Mouse (Mus musculus) layer of hippocampus, adult 2 months (tissue): ENCODE data around the gene Olfr286. TPM values are rescaled to one million over a fixed set of nuclear protein-coding genes. Genes with fewer than 3 reads are reported as not detected.

Experiments
- DNase-seq, 2 experiments: peaks; one replicate each; pipeline ENCODE4 v3.0.0; 2022; ENCODE audit warnings: low spot score in 2 of 2
- H3K27ac ChIP-seq: fragments of 200-600 bp; 2 replicates; pipeline ENCODE4 v1.8.1; 2022
- H3K4me3 ChIP-seq: fragments of 200-600 bp; 2 replicates; pipeline ENCODE4 v1.8.1; 2022; ENCODE audit warnings: mild to moderate bottlenecking
- CTCF ChIP-seq: fragments of 200-600 bp; conservative IDR thresholded peaks from 2 replicates; pipeline ENCODE4 v1.8.1; 2022; ENCODE audit warnings: antibody characterized with exemption, mild to moderate bottlenecking, moderate library complexity
- long read RNA-seq, 2 experiments: library from polyadenylated mRNA; stranded (forward); transcript quantifications; one replicate each; pipeline ENCODE4 v2.0.0; 2021; ENCODE audit warnings: borderline mapping rate in 2 of 2
- total RNA-seq, 2 experiments: library from RNA; stranded (reverse); gene quantifications; 2 replicates each; pipeline ENCODE4 v1.2.3; 2021

The Olfr286 gene
- not detected for total RNA-seq
- long read RNA-seq, experiment 1, result 0 reads
- long read RNA-seq, experiment 2, partial matches to known transcripts, result 0 of 1 reads
- long read RNA-seq, experiment 2, other reads (novel, unspliced or antisense), result 1 of 1 reads

DNA sequence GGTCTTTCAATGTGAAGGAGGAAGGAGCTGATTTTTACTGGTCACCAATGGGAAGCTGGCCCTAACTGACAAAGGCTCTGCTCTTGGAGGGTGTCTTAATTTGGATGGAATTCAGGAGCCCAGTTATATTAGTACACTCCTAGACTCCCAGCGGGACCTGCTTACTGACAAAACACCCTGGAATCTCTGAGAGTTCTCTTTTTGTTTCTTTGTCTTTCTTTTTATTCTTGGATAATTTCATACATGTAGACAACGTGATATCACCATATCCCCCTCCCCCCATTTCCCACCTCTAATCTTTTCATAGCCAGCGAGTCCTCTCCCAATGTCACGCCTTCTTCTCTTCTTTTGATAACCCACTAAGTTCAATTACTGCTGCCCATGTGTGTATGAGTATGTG is at the start of gene Olfr286:
Gene Olfr286, minus strand, starts transcription at position 101 of the 400 bp plus-strand sequence.
- no peak for TF ChIP-seq CTCF
- no peak within 1 kb of the TSS for H3K4me3 ChIP-seq
- DNase-seq, result no peak
- no peak within 1 kb of the TSS for H3K27ac ChIP-seq

DNA sequence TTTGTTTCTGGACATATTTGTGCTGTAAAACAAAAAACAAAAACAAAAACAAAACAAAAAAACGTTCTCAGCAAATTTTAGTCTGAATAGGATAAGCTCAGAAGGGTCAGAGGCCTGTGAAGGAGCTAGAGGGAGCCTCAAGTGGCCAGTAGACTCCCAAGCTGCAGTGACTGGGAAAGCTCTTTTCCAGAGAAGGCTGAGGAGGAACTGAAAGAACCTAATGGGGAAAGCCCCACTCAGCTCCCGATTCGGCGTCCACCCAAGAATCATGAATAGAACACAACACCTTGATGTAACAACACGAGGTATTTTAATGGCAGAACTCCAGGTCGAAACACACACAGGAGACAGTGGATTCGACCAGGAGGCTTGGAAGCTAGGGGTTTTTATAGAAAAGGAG is 23.5 kb upstream of the Olfr286 start:
- H3K27ac ChIP-seq, result no peak overlapping the region
- DNase-seq, result no peak
- TF ChIP-seq CTCF, result no peak
- no peak overlapping the region for H3K4me3 ChIP-seq

DNA sequence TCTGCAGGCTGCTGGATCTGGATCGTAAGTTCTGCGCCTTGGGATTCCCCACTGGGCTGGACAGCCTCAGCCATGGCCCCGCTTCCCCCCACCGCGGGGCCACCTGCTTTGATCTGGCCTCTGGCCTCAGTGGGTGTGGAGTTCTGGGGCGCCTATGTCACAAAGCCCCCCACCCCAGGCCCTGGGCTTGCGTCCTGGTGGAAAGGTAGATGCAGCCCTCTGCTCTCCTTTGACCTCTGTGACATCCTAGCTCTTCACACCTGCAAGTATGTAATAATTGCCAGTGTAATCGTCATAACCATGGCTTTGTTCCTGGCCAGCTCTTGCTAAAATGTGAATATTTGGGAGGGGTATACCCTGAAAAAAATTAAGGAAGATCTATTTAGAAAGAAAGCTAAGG is 22.9 kb upstream of the Olfr286 start, which contains the start of gene H1fnt:
Gene H1fnt, minus strand, starts transcription at position 101 of the 400 bp plus-strand sequence.
- no peak within 1 kb of the TSS for H3K27ac ChIP-seq
- DNase-seq, result no peak
- no peak within 1 kb of the TSS for H3K4me3 ChIP-seq
- TF ChIP-seq CTCF, result no peak

DNA sequence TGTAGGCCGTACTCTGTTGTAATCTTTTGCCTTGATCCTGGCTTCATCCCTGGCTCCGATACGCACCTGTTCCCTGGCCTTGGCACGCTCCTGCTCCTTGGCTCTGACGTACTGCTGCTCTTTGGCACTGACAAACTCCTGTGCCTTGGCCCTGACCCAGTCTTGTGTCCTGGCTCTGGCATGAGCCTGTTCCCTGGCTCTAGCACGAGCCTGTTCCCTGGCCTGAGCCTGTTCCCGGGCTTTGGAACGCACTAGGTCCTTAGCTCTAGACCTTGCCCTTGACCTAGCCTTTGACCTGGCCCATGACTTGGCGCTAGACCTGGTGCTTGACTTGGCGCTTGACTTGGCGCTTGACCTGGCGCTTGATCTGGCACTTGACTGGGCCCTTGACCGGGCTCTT is 22.0 kb upstream of the Olfr286 start:
- no peak for DNase-seq
- TF ChIP-seq CTCF, result no peak
- no peak overlapping the region for H3K27ac ChIP-seq
- H3K4me3 ChIP-seq, result no peak overlapping the region

DNA sequence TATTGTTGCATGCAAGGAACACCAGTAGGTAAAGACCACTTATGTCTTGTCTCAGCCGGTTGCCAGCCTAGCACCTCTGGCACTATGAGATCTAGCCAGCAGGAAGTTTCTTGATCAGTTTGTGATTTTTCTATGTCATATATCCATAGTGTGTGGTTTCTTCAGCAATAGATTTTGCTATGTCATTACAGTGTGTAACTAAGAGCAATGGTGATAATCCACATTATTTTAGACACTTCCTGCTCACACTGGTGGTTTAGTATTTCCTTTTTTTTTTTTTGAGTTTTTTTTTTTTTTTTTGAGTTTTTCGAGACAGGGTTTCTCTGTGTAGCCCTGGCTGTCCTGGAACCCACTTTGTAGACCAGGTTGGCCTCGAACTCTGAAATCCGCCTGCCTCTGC is 1.2 kb upstream of the Olfr286 start:
- Histone ChIP-seq H3K4me3 (no peak overlapping the region), H3K27ac (no peak overlapping the region)
- no peak for DNase-seq
- TF ChIP-seq CTCF, result no peak

DNA sequence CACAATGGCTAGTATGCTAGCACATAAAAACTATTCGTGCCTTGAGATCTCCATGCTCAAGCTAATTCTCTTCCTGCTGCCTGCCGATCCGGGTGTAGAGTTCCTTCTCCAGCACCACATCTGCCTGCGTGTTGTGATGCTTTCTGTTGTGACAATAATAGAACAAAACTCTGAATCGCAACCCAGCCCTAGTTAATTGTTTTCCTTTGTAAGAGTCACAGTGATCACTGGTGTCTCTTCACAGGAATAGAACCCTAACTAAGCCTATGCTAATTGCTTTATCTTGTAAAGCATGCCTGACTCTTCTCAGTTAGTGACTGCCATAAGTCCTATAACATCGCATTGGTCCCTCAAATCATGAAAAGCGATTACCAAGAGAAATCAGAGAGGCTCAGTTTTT is 8.2 kb downstream of the Olfr286 start:
- H3K4me3 ChIP-seq, result no peak overlapping the region
- DNase-seq, result no peak
- TF ChIP-seq CTCF, result no peak
- no peak overlapping the region for H3K27ac ChIP-seq

DNA sequence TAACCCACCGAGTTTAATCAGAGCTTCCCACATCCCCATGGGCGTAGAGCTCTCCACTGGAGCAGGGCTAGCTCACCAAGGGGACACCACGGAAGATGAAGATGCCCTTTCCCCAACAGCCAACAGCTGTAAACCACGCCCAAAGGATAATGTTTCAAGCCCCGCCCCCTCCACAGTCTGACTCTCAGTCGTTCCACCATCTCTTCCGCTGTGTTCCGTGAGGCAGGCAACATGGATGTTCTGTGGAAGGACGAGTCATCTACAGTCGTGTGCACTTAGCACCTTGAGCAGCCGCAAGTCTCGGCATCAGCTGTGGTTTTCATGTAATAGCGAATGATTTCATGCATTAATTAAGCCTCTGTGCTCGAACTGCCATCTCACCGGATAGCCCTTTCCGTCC is 8.6 kb downstream of the Olfr286 start:
- TF ChIP-seq CTCF, result no peak
- DNase-seq, result no peak
- no peak overlapping the region for H3K27ac ChIP-seq

DNA sequence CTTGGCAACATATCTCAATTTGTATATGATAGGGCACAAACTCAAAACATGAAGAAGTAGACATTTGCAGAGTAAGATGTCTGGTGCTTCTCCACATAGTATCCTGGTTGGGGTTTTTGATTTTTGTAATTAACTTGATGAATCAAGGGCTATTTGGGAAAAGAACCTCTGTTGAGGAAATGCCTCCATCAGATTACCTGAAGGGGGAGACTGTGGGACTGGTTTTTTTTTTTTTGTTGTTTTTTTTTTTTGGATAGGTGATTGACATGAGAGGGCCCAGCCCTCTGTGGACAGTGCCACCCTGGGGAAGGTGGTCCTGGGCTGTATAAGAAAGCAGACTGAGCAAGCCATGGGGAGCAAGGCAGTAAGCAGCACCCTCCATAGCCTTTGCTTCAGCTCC is 11.9 kb downstream of the Olfr286 start:
- Histone ChIP-seq H3K27ac (no peak overlapping the region), H3K4me3 (no peak overlapping the region)
- no peak for DNase-seq
- TF ChIP-seq CTCF, result no peak

More for the DNA sequence above, 8.6 kb downstream of the Olfr286 start:
- H3K4me3 ChIP-seq, result no peak overlapping the region

DNA sequence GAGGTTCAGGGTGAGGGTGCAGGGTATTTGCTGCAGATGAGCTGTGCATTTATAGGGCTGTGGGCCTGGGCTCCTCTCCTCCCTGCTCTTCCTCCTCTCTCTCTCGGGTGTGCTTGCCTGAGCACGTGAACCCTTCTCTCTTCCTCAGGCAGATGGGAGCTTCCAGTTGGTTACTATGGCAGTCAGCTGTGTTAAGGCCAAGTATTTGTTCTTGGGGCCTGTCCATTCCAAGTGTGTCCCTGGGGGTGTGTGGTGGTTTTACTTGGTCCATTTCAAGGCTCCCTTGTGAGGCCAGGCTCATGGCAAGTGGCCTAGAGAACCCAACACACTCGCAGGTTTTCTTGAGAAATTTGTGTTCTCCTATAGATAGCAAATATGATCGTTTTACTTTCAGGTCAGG is 13.4 kb downstream of the Olfr286 start, which contains the start of the genes Gm44579 and Olfr287:
Gene Gm44579, minus strand, starts transcription at position 101 of the 400 bp plus-strand sequence.
Gene Olfr287, minus strand, starts transcription at position 180 of the 400 bp plus-strand sequence.
- H3K27ac ChIP-seq, result no peak within 1 kb of the TSS
- TF ChIP-seq CTCF, result no peak
- H3K4me3 ChIP-seq, result no peak within 1 kb of the TSS
- DNase-seq, result peak in 1 of 2 experiments; percentile 3

DNA sequence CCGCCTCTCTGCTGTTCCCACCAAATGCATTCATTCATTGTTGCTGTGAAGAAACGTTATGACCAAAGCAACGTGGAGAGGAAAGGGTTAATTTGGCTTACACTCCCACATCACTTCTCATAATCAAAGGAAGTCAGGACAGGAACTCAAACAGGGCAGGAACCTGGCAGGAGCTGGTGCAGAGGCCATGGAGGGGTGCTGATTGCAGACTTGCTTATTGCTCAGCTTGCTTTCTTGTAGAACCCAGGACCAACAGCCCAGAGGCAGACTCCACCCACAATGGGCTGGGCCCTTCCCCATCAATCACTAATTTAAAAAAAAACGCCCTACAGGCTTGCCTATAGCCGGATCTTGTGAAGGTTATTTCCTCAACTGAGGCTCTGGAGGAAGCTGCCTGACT is 20.1 kb downstream of the Olfr286 start:
- H3K27ac ChIP-seq, result no peak overlapping the region
- TF ChIP-seq CTCF, result no peak
- DNase-seq, result no peak
- H3K4me3 ChIP-seq, result no peak overlapping the region

DNA sequence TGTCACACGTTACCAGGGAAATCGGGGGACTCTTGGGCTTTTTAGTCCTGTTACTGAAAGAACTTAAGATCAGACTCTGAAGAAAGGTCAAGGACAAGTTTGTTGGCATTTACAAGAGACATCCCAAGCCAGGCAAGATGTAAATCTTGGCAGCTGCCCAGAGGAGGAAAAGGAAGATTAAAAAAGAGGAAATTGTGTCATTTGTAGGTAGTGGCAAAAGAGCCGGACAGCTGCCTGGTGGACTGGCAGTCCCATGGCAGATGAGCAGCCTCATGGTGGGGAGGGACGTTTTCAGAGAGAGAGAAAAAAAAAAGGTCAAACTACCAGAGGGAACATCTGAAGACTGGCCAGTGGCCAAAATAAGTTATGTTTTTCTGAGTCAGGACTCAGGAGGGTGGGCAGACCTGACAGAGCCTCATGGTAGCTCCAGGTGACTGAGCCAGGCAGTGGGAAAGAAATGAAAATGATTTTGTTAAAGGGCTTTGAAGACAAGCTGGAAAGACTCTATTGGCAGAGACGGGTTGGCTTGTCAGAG is 20.8 kb downstream of the Olfr286 start:
- no peak for TF ChIP-seq CTCF
- no peak overlapping the region for H3K27ac ChIP-seq
- no peak for DNase-seq
- no peak overlapping the region for H3K4me3 ChIP-seq

DNA sequence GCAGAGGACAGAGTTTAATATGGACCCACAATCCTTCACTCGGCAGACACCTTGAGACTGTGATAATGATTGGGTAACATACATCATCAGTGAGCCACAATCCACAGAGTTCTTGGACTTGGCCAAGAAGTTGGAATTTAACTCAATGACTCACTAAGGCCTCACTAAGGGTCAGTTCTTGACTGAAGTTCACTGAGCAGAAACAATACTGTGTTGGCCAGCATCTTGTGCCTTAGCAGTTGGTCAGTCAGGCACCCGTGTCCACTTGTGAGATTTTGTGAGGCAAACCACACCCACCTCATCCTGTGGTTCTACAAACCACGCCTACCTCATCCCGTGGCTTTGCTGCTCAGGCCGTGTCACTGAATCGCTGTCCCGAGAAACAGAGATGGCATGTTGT is 24.6 kb downstream of the Olfr286 start:
- Histone ChIP-seq H3K4me3 (no peak overlapping the region), H3K27ac (no peak overlapping the region)
- no peak for DNase-seq
- TF ChIP-seq CTCF, result no peak

DNA sequence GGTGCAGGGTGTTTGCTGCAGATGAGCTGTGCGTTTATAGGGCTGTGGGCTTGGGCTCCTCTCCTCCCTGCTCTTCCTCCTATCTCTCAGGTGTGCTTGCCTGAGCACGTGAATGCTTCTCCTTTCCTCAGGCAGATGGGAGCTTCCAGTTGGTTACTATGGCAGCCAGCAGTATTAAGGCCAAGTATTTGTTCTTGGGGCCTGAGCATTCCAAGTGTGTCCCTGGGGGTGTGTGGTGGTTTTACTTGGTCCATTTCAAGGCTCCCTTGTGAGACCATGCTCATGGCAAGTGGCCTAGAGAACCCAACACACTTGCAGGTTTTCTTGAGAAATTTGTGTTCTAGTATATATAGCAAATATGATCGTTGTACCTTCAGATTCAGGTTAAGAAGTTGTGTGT is 38.8 kb downstream of the Olfr286 start, which contains the start of gene Olfr288:
Gene Olfr288, minus strand, starts transcription at position 101 of the 400 bp plus-strand sequence.
- TF ChIP-seq CTCF, result no peak
- Histone ChIP-seq H3K27ac (no peak within 1 kb of the TSS), H3K4me3 (no peak within 1 kb of the TSS)
- DNase-seq, result no peak

DNA sequence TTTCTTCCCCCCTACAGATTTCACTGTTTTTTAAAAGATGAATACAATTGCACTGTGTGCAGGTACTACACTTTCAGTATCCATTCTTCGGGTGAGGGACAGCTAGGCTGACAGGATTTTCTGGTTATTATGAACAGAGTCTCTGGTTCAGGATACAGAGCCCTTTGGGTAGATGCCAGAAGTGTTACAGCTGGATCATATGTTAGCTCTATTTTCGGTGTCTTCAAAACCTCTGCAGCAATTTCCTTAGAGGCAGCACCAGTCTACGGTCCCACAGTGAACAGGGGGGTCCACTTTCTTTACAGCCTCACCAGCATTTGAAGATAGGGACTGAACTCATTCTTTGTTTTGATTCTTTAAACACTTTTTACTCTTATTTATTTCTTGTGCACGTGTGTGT is 49.8 kb downstream of the Olfr286 start:
- Histone ChIP-seq H3K4me3 (no peak overlapping the region), H3K27ac (no peak overlapping the region)
- TF ChIP-seq CTCF, result no peak
- no peak for DNase-seq
